Mouse (Mus musculus): ENCODE measurements around the gene Pde4d.

Pde4d gene

DNA sequence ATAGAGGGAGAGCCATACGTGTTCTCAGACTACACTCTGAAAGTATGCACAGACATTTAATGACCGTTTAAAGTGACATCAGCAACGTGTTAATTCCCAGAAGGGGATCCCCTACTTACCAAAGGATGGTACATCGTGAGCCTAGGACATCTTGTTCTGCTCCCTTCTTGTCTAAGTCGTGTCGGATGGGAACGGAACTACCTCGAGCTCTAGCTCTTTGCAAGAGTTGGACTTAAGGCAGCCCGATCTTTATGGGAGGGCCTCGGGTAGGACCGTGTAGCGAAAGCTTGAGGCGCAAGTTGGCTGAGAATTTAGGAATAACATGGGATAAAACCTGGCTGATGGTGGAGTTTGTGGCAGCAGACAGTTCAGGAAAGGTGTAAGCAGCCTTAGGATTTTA lies 1464.5 kb downstream of the Pde4d start:
- no peak for DNase-seq

DNA sequence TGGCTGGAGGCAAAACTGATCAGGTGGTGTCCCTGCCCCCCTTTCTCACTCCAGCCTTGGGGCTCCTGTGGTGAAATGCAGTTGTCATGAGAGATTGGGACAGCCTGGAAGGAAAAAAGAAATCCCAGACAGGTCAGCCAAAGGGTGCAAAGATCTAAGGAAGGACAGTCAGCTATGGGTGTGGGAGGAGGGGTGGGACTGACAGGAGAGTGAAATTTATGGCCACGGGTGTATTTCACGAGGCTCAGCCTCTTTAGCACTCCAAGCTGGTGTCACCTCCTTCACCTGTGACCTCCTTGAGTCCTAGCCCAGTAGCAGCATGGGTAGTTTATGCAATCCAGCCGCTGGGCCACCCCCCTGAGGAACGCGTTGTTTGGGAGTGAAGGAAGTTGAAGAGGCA lies 1465.1 kb downstream of the Pde4d start:
- no peak for DNase-seq

DNA sequence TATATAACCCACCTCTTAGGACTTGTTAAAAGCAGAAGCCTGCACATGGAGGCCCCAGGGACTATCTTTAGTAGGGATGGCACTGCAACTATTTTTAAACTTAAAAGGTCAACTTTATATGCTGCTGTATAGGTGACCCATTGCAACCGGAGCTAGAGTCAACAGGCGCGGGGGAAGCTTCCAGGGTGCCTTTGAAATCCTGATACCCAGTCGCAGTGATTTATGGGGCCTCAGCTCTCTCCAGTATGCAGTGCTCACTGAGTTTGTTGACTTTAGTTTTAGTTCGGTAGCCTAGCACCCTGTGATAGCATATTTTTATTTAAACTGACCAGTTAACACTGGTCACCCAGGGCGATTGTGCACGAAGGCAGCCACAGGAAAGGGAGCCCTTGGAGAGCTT lies 1465.8 kb downstream of the Pde4d start:
- DNase-seq: no peak

DNA sequence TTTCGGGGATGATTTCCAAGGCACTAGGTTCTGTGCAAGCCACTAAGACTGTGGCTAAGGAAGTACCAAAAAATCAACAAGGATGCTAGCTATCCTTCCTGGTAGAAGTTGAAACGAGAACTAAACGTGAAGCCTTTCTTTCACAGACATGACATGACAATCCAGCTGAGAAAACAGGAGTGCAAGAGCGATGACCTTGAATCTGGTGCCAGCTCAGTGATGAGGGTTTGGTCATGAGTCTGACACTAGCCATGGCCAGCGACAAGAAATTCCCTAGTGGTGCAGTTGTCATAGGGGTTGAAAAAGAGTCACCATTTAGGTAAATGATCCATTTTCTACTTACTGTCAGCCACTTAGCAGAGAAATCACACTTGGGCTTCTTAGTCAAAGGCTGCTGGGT lies 1466.2 kb downstream of the Pde4d start:
- no peak for DNase-seq

DNA sequence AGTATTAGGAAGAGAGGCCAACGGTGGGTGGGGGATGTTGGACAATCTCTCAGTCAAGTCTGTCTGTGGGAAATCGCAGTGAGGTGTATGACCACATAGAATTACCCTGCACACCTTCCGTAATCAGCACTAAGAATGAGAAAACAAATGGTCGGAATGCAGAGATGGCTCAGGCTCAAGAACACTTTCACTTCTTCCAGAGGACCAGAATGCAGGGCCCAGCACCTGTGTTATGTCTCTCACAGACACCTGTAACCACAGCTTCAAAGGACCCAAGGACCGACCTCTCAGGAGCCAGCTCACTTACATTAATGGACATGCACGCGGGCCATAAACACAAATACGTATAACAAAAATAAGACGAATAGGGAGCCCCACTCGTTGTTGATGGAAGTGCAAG lies 1467.8 kb downstream of the Pde4d start:
- DNase-seq: no peak

DNA sequence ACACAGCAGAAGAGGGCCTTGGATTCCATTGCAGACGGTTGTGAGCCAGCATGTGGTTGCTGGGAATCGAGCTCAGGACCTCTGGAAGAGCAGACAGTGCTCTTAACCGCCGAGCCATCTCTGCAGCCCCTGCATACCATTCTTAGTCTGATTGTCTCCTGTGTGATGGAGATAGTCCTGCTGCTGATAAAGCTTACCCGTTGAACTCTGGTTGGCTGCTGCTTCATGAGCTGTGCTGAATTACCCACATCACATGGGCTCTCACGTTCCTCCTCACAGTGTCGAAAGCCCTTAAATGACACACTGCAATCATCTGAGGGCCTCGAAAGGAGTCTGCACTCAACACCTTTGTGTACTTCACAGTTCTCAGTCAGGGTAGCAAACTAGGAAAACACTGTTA lies 1468.9 kb downstream of the Pde4d start:
- DNase-seq: no peak

DNA sequence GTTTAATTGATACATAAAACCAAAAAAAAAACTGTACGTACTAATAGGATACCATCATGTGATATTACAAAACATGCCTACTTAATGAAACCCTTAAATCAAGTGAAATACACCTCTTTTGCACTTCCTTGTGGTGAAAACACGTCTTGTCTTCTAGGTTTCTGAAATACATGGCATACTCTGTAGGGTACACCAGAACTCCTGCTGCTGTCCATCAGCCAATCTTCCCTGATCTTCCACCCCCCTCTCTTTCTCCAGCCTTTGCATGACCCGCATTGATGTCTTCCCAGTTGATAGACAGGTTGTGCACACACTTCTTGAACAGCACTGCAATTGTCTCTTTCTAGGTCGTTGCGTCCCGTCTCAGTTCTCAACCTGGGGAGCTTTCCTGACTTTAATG lies 1470.5 kb downstream of the Pde4d start:
- DNase-seq: no peak

DNA sequence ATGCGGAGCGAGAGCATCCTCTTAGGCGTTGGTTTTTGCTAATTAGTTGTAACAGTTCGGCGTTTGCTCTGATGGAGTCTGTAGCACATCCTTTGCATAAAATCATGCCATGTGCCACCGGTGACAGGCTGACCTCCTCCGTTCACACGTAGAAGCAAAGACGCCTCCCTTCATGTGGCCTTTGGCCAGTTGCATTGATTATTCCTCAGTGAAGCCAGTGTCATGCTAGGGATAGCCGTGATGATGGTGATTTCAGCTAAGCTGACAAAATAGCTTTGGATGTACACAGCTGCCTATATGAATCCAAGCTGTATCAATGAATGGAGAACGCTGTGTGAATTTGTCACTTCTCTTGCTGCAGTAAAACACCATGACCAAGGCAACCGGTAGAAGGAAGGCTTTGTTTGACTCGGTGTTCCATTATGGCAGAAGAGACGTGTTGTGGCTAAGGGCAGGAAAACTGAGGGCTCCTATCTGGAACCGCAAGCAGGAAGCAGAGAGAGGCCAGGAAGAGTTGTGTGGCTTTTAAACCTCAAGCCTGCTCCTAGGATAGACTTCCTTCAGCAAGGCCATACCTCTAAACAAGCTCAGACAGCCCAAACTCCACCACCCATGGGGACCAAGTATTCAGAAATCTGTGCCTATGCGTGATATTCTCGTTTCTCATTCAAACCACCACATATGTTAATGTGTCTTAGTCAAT lies 1471.7 kb downstream of the Pde4d start:
- no peak for DNase-seq

DNA sequence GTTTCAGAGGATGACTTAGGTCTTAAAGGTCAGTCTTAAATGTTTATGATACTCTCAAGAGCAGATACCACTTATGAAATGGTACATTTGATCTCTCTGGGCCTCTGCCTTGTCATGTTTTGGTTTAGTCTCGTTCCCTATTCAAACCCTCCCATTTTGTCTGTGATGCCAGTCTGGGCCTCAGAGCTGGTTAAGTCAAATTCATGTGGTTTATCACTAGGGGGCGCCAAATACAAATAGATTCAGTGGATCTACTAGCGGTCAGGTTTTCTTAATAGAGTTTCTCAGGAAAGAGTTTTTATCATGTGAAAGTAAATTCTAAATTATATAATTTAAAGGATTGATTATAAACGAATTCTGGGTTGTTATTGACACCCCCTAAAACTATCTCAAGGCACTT lies 1472.5 kb downstream of the Pde4d start:
- DNase-seq: no peak

DNA sequence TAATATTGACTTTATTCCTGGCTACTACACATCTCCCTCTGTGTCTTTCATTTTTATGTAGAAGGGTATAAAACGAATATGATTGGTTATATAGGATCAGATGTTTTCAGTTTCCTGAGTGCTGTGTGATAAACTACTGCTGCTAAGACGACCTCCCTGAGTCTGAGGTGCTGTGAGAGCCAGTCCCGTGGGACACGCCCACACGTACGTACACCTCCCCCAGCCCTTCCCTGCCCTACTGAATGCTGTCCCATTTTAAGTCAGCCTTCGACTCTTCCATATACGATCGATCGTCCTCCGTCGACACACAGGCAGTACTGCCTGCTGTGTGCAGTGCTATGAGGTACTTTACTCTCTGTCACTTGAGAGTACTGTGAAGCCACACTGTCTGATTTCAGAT lies 1473.0 kb downstream of the Pde4d start:
- no peak for DNase-seq

DNA sequence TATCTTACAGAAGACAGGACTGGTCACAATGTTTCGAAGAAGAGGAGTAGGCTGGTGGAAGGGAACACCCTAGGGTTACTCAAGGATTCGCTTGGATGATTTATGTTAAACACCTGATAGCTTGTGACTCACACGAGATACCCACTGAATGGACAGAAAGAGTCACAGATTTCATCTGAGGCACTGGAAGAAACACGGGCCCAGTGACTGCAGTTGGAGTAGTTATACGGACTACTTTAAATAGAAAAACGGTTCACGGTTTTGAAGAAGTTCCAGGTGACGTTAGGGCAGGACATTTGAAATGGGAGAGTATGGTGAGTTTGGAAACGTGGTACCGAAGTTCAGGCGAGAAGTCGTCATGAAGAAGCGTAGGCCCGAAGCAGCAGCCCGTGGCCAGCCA lies 1475.0 kb downstream of the Pde4d start:
- no peak for DNase-seq

DNA sequence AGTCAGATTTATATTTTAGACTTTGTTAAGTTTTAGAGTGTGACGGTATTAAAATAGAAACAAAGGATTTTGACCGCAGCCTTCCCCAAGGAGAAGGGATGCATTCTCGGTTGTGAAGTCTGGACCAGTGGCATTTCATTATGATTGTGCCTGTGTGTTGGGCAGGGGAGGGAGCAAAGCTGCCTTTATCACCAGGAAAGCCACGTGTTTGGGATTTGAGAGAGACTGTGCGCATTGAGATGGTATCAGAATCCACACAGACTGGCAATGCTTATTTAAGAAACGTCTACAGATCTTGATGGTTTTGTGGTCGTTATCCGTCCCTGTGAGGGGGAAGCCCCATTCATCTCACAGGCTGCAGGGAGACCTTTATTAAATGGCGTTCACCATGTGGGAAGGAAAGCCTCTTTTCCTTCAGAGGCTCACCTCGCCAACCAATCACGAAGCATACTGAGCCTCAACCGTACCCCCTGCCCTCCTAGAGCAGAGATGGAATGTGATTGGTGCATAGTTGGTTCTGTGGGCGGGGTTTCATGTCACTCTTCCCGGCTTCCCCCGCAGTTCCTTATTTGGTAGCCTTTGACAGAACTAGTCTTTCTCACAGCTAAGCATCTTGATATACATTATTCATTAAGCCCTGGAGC lies 1476.7 kb downstream of the Pde4d start:
- peak; percentile 82 for DNase-seq

DNA sequence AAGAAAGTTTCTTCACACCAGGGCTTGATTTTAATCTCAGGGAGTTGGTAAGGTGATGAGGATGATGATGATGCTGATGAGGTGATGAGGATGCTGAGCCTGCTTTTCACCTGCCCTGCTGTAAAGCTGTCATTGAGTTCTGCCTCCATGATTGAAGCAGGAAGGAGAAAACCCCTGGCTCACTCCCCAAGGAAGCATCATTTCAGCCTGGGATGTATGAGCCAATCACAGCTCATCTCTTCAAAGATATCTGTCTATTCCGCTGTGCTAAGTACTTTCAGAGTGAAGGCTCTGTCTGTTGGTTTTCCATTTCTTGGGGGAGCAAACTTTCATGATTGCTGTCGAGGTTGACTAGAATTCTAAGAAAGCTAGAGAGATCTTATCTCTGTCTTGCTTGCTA lies 1478.0 kb downstream of the Pde4d start:
- peak; percentile 28 for DNase-seq

DNA sequence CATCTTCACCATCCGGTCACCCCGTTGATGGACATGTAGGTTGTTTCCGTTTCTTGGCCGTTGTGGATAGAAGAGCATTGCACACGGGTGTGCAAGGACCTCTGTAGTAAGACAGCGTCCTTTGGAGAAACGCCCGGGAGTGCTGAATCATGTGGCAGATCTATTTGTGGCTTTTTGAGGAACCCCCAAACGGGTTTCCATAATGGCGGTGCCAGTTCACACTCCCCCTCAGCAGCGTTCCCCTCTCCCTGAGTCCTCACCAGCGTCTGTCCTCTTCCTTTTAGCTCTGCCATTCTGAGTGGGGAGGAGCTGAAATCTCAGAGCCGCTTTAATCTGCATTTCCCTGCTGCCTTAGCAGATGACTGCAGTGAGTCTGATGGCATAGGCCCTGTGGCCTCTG lies 1482.9 kb downstream of the Pde4d start:
- DNase-seq: peak; percentile 67

DNA sequence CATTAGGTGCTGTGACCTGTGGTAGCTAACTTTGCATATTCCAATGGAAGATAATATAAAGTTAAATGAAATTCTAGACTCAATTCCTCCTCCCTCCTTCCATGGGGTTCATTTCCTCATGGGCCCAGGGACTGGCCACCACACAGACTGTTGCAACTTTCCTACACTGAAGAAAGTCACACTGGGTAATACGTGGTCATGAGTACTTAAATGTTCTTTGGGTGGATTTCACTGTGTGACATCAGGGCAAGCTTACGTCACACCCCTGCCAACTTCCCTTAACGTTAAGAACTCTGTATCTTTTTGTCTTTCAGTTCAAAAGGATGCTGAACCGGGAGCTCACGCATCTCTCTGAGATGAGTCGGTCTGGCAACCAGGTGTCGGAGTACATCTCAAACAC lies 1483.8 kb downstream of the Pde4d start:
- DNase-seq: no peak

DNA sequence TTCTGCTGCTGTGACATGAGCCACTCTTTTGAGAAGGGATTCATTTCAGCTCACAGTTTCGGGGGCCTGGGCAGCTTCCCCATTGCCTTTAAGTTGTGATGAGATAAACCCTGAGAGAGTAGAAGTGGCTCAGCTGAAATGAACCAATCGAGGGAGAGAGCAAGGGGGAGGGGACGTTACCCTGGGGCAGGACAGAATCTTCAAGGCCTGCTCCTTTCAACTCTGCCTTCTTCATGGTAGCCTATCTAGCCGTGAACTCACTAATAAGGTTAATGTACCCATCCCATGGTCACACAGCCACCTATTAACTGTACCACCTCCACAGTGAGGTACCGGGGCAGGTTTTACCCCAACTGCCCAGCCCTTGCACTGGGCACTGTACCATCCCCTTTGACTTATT lies 1487.1 kb downstream of the Pde4d start:
- DNase-seq: no peak

DNA sequence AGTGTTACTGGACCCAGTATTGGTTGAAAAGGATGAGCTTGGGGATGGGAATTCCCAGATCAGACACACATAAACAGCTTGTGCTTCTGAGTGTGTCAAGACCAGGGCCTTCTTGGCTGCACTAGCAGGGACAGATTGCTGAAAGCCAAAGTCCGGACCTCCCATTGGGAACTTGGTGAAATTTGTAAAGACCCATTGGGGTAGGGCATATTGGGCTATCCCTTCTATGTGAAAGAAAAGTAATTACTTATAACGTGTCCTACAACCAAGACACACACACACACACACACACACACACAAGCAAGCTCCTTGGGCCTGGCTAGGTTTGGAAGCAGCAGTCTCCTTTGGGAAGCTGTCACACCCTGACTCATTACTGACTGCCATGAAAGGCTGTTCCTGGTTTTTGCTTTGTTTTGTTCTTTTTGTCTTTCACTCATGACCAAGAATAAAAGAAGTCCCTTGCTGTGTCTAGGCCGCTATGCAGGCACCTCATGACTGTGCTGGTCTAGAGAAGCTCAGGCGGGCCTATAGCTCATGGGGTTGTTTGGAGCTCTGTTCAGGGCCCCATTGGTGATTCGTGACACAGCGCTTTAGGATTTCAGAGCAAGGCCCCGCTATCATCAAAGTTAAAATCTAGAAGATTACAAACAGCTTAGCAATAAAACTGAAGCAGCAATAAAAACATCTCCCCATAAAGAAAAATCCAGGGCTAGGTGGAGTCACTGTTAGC lies 1495.2 kb downstream of the Pde4d start:
- no peak for DNase-seq

DNA sequence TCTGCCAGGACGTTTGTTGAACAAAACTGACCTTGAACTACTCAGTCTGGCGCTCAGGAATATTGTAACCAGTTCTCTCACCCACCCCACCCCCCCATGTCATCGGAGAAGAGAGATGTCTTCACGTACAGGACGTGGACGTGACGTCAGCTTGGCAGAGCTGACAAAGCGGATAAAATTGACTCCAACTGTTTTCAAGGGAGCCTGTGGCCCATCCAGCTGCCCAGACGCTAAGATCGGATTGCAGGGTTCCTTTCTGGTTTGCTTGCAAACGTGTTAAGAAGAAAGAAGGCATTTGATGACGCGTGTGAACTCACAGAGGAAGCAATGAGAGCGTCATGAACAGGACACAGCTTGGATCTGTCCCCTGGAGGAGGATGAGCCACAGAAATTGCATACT lies 1501.7 kb downstream of the Pde4d start:
- no peak for DNase-seq

DNA sequence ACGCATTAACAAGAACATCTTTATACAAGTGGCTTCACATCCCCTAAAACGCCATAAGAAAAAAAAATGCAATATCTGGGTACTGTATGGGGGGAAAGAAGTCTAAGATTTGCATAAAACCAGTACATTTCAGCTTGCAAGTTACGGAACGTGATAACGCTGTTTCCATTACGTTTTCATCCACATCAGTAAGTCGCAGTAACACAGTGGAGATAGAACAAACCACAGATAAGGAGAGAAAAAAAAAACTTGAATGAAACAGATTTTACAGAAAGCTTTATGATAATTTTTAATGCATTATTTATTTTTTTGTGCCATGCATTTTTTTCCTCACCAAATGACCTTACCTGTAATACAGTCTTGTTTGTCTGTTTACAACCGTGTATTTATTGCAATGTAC lies 1504.4 kb downstream of the Pde4d start:
- no peak for DNase-seq

DNA sequence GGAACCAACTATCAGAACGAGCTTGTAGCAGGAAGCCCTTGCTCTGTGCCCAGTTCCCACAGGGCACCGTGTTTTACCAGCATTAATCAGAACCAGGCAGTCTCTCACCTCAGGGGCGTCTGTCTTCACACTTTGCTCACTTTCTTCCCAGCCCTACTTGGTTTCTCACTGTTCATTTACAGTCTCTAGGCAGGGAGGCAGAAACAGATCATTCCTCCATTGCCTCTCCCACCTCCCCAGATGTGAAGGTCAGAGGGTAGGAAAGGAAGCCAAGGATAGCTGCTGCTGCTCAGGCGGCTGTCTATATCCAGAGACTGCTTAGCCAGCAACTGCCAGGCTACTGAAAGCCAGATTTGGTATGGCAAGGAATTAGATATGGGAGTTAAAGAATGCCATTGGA lies 1508.2 kb downstream of the Pde4d start:
- no peak for DNase-seq

DNA sequence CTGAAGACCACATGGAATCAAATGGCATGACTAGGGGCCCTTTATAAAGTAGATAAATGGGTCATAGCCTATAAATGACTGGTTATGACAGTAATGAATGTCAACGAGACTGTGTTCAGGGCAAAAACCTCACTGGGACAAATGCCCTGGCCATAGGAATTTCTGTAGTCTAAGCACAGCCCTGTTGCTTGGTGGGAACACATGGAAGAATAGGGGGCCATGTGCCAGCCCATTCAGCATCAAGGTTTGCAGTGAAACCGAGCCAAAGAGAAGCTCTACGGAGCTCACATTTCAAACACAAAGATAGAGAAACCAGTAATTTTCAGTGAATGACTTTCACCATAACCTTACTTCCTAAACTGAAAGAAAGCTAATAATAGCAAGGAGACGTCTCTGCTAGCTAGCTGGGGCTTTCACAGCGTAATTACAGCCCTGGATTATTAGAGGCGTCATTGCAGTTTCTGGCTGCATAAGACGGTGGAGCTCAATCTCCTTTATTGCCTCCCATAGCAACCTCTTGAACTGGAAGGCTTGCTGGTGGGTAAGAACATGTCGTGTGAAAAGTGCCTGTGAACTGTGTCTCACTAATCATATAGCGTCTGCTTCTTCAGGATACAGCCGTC lies 1533.2 kb downstream of the Pde4d start:
- no peak for DNase-seq

DNA sequence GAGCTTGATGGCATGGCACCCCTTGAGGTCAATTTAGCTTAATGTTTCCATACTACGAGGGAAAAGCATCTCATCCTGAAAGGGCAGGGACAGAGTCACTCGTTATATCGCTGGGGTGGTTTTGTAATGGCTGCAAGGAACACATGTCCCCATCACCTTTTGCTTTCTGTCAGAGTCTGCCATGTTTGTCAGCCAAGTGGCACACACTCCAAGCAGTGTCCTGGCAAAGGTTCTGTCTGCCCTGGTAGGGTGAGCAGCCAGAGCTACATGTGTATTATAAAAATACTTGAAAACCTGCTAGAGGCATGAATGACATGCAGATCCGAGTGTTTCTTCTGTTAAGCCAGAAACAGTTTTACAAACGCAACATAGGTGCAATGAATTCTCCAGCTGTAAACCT lies 1535.7 kb downstream of the Pde4d start:
- no peak for DNase-seq

DNA sequence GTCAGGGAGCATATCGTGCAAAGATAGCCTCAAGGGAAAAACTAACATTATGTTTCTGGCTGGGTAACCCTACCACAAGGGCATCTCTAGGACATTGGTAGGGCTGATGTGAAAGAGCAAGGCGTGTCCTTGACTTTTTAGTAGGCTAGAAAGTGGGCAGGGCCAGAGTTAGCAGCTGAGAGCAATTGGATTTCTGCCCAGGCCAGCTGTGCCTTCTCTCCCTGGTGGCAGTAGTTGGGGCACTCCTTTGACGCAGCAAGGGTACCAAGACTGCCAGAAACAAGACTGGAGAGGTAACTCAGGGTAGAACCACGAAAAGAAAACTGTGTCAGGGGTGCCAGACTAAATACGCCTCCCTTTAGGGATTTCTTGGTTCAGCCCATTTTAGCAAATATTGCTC lies 1536.1 kb downstream of the Pde4d start:
- no peak for DNase-seq
